Mouse (Mus musculus): Measurements from ENCODE around the gene Wdfy4. TPM values are rescaled to one million over a fixed set of nuclear protein-coding genes. Genes with fewer than 3 reads are reported as not detected.

Wdfy4 gene
- total RNA-seq, 2 experiments from 2014 or later, result 2.8 to 5.9 TPM

DNA sequence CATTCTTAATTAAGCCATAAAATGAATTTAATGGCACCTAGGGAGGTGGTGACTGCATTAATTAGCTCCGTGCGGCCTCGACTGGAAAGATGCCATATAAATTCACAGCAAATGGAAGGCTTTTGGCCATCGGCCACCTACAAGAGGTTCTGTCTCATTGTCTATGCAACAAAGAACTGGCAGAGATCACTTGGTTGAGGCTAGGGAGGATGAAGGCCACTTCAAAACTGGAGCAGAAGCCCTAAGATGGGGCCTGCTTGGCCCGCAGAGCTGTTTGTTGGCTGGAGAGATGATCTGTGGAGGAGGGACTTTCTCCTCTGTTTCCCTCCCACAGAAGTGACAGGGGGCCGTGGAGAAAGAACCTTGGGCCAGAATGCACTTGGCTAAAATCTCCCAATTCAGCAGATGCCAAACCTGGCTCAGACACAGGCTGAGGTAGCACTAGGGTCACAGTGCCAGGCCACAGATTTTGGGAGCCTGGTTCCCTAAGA lies 103.9 kb downstream of the Wdfy4 start:
- no peak for DNase-seq (ENCODE audit: low spot score in 2 of 2)

GRCm38 (mm10) chr14:33078596-33078995 lies 106.7 kb downstream of the Wdfy4 start:
- DNase-seq (ENCODE audit: low spot score in 2 of 2), result no peak

- no peak for DNase-seq (ENCODE audit: low spot score in 2 of 2)
Observed at GRCm38 (mm10) chr14:33078110-33078509, 107.2 kb downstream of the Wdfy4 start.

- no peak for DNase-seq (ENCODE audit: low spot score in 2 of 2)
Observed at GRCm38 (mm10) chr14:33073355-33073754, 112.0 kb downstream of the Wdfy4 start.

- no peak for DNase-seq (ENCODE audit: low spot score in 2 of 2)
Observed at GRCm38 (mm10) chr14:33072351-33072750, 113.0 kb downstream of the Wdfy4 start.

GRCm38 (mm10) chr14:33067676-33068075 lies 117.6 kb downstream of the Wdfy4 start:
- no peak for DNase-seq (ENCODE audit: low spot score in 2 of 2)

DNA sequence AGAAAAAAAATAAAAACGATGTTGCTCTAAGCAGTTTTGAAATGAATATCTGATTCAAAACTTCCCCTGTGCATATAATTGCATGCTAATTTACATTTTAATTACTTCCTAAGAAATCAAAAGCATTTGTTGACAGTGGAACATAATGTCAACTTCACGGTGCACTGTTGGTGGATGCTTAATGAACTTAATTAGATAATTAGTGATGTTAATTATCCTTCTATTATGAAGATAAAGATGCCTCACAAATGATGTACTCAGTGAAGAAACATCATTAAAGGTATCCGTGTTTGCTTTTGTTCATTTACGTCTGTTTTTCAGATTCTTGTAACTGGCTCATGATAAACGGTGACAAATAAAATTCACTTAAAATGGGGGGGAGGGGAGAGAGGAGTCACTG lies 122.3 kb downstream of the Wdfy4 start:
- no peak for DNase-seq (ENCODE audit: low spot score in 2 of 2)

DNA sequence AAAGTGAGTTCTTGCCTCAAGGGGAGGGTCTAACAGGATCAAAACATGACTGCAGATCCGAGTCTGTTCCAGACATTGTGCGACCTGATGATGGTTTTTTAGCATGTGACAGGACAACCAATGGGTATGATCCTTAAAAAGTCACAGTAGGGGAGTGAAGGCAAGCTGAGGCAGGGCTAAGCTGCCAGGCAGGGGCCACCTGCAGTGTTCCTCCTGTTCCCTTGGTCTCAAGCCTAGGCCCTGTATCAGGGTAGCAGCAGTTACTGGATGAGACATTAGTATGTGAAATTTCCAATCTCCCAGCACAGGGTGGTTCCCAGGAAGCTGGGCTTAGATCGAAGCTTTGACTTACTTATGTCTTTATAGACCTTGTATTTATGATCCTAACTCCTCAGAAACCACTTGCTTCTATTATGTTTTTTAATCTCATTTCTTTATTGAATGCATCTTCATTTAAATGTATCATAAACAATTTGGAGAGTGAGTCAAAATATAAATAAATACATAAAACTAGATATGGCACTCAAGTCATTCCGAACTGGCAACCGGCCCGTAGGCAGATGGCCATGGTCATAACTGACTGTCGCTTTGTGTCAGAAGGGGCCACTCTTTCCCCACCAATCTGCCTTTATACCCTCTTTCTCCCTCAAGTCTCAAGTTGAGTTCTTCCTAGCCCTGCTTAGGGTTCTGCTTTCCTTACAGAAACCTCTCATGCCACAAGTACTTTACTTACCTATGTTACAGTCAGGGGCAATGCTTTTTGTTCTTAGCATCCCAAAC lies 126.2 kb downstream of the Wdfy4 start:
- no peak for DNase-seq (ENCODE audit: low spot score in 2 of 2)

DNA sequence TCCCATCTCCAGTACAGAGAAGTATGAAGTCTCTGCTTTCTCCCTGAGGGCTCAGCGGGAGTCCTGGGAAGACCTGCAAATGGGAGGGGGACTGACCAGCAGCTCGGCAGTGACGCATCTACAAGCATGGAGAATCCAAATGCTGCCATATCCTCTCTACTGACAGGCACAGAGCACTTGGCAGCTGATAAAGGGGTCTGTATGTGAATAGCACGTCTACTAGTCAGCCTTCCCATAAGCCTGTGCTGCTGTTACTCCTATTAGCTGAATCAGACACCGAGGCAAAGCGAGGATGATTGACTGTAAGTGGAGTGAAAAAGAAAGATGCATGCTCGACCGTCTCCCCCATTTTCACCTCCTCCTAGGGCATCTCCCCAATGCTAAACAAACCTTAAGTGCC lies 131.9 kb downstream of the Wdfy4 start:
- no peak for DNase-seq (ENCODE audit: low spot score in 2 of 2)

GRCm38 (mm10) chr14:33045217-33045616 lies 140.1 kb downstream of the Wdfy4 start:
- DNase-seq (ENCODE audit: low spot score in 2 of 2), result no peak

DNA sequence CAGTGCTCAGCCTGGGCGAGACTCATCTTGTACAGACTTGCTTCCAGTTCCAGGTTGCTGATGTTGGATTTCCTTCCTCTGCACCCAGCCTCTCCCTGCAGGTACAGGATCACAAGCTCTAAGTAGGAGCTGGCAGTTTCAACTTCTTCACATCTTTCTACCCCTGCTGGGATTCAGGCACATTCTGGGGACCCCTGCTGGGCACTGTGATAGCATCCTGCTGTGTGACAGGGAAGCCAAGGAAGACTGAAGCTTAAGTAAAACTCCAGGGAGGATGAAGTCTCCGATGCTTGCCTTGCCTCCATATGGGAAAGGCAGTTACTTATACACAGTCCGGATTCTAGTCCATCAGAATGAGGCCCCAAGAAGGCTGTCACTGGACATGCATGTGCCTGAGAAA lies 148.5 kb downstream of the Wdfy4 start:
- DNase-seq (ENCODE audit: low spot score in 2 of 2), result no peak

DNA sequence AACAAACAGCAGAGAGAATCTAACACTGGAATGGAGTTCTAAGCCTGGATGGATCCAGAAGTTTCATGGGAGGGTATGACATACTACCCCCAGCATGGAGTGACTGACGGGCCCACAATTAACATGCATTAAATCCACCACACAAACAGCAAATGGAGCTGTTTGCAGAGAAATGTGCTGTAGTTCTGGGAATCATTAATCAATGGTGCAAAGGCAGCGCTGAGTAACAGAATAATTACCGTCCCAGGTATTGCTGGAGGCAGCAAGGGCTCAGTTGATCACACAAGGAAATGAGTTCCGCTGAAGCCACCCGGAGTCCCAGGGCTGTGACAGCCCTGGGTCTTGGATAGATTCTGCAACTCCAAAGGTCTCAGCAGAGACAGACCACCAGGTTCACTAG lies 149.9 kb downstream of the Wdfy4 start:
- DNase-seq (ENCODE audit: low spot score in 2 of 2), result no peak

- DNase-seq (ENCODE audit: low spot score in 2 of 2), result no peak
Observed at GRCm38 (mm10) chr14:33033424-33033823, 151.9 kb downstream of the Wdfy4 start.

GRCm38 (mm10) chr14:33030849-33031248 lies 154.5 kb downstream of the Wdfy4 start:
- no peak for DNase-seq (ENCODE audit: low spot score in 2 of 2)

- DNase-seq (ENCODE audit: low spot score in 2 of 2), result no peak
Observed at GRCm38 (mm10) chr14:33019606-33020005, 165.7 kb downstream of the Wdfy4 start.

GRCm38 (mm10) chr14:33019050-33019449 lies 166.3 kb downstream of the Wdfy4 start:
- DNase-seq (ENCODE audit: low spot score in 2 of 2), result no peak

- DNase-seq (ENCODE audit: low spot score in 2 of 2), result no peak
Observed at GRCm38 (mm10) chr14:33007638-33008037, 177.7 kb downstream of the Wdfy4 start.

DNA sequence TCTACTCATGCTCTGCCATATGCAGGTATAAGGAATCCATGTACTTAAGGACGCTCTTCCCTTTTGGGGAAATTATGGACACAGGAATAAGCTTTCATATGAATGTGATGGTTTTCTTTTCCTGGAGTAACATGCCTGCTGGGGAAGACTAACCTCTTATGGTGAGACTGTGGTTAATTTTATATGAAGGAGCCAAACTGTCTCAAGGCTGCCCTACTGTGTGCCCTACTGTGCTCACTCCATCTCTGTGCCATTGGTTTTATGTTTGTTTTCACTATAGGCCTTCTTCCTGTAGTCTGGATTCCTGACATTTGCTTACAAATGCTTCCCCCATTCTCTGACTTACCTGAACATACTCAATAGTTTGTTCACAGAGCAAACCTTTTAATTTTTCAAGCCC lies 180.2 kb downstream of the Wdfy4 start:
- DNase-seq (ENCODE audit: low spot score in 2 of 2), result no peak

DNA sequence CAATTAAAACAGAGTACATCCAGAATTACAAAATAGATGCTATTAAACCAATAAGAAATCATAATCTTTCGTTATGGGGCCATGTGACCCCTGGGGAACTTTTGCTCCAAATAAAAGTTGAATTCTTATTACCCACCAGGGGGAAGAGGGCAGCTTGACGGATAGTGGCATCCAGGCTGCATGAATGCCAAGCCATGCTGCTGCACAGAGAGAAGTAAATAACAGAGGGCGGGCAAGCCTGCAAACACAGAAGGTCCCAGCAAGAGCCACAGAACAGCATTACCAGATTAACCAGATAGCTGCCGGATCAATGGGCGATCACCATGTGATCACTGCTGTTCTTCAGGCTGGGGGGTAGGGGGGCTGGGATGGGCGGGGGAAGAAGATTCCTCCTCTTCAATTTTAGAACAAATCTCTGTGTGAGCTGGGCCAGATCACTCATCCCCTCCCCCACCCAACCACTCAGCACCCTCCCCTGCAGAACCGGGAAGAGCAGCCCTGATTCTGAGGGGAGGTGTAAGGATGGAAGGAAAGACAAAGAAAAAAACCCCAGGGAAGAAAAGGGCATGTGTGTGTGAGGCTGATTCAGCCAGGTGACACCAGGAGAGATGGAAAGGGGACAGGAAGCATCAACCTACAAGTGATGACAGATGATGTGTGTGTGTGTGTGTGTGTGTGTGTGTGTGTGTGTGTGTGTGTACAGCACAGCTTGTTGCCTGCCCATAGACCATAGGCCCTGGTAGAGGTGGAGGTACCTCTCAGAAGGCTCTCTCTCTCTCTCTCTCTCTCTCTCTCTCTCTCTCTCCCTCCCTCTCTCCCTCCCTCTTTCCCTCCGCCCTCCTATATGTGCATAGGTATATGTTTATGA lies 185.0 kb downstream of the Wdfy4 start:
- DNase-seq (ENCODE audit: low spot score in 2 of 2), result no peak

GRCm38 (mm10) chr14:32999511-32999910 lies 185.8 kb downstream of the Wdfy4 start:
- no peak for DNase-seq (ENCODE audit: low spot score in 2 of 2)

- no peak for DNase-seq (ENCODE audit: low spot score in 2 of 2)
Observed at GRCm38 (mm10) chr14:32994954-32995636, 190.2 kb downstream of the Wdfy4 start.

DNA sequence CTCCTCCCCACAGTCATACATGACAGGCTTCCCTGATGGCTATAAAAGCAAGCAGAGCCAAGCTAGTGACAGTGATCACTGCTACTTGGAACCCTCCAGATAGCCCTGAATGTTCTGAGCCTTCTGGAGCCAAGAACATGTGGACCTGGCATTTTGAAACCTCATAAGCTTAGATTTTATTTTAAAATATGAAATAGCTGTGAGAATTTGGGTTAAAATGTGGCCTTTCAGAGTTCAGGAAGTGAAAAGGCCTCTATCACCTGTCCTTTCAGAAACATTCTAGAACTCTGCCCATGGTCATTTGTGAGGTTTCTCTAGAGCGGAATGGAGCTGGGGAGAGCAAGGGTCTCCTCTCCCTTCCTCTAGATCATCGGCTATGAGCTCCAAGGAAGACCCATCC lies 194.2 kb downstream of the Wdfy4 start, which contains the start of gene Lrrc18:
Gene Lrrc18 (plus strand): TSS at position 301 of the 400 bp plus-strand sequence.
- DNase-seq (ENCODE audit: low spot score in 2 of 2), result no peak
